Mouse (Mus musculus) layer of hippocampus, adult 18-20 months (tissue): ENCODE measurements at regions not wholly inside any gene's neighbourhood (a gene's known extent, or its start where the extent isn't known, plus 50 kb on each side); places are given as distances from the start of the nearest gene placed in this dataset.
"Not testable (repeated sequence)": the region's sequence is repeated elsewhere in the genome, so short reads cannot be mapped to it uniquely, and the experiment has no call there.

Source experiments
- DNase-seq, 2 experiments: peaks; one replicate each; pipeline ENCODE4 v3.0.0; 2022; ENCODE audit warnings: low spot score in 2 of 2

DNA sequence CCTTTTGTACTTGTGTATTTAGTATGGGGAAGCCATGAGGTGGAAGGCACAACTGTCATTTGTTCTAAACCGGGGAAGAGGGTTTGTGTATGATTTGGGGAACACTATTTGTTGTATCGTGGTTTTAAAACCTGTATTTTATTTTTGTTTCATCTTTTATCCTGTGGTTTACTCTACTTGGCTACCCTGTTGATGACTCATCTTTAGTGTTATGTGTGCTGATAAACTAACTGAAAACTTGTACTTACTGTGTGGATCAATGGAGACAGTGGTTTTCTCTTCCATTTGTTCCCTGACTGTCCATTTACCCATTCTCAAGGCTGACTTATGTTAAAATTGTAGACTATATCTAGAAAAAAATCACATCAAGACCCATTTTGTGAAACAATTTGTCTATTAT is 512.8 kb downstream of the Serpinb8 start:
- DNase-seq = no peak

DNA sequence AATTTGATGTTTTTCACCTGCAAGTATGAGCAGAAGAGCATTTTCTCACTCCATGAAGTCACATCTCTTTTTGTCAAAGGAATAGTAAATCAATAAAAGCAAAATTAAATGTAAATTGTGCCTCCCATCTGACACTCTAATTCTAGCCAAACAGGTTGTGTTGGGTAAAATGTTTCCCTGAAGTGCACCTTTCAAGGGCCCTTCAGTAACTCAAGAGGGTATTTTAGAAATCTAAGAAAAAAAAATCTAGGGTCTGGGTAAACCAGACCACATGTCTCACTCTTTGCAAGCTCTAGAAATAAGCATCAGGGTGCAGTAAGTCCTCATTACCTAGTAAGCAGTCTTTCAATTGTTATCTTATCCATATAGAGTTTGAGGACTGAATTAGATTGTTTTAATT is 521.2 kb downstream of the Serpinb8 start:
- DNase-seq = no peak

DNA sequence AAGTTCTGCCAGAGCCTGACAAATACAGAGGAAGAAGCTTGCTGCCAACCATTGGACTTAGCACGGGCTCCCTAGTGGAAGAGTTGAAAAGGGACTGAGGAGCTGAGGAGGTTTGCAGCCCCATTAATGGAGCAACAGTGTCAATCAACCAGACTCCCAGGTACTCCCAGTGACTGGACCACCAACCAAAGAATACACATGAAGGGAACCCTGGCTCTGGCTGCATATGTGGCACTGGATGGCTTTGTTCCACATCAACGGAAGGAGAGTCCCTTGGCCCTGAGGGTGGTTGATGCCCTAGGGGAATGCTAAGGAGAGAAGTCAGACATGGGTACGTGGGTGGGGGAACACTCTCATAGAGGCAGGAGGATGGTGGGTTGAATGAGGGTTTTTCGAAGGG is 537.6 kb downstream of the Serpinb8 start:
- no peak for DNase-seq

DNA sequence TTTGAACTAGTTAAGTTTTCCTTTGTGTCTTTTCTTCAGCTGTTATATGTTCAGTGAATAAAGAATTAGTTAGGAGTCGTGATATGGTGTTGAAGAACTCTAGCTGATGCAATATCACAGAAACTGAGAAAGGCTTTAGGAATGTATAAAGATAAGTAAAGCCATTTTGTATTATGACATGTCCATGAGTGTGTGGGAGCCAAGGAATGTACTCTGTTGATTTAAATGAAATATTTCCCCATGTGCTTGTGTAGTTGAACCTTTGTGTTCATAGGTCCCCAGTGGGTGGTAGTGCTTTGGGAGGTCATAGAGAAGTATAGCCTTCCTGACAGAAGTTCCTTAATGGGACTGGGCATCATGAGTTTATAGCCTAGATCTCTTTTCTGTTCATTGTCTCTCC is 542.2 kb downstream of the Serpinb8 start:
- no peak for DNase-seq

DNA sequence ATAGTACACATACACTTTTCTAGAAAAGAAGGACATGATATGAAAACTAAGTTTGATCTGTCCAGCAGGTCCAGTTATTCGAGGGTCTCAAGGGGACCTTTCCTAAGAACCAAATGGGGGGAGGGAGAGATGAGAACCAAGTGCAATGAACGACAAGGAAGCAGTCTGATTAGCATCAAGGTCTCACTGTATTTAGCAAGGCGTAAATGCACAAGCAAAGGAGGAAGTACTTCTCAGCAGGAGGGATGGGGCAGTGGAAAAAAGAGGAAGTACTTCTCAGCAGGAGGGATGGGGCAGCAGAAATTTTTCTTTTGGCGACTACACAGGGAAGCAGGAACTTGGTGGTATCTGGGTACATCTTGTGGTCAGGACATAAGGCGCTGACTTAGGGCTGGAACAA is 545.5 kb downstream of the Serpinb8 start:
- DNase-seq = not testable (repeated sequence)

DNA sequence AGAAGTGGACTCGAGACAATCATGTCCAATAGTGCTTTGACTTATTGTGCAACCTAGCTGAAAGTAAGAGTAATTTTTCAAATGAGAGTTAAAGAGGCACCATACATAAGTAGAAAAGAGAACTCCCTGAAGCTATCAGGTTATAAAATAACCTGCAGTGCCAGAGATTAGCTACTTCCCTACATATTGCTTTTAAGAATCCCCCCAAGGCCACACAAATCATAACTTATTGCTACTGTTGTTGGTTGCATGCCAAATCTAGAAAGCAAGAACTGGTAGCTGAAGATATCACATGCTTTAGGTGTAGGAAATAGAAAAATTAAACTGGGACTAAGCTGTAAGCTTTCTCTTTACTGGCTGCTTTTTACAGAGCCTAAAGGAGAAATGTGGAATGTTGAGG is 554.3 kb downstream of the Serpinb8 start:
- no peak for DNase-seq

DNA sequence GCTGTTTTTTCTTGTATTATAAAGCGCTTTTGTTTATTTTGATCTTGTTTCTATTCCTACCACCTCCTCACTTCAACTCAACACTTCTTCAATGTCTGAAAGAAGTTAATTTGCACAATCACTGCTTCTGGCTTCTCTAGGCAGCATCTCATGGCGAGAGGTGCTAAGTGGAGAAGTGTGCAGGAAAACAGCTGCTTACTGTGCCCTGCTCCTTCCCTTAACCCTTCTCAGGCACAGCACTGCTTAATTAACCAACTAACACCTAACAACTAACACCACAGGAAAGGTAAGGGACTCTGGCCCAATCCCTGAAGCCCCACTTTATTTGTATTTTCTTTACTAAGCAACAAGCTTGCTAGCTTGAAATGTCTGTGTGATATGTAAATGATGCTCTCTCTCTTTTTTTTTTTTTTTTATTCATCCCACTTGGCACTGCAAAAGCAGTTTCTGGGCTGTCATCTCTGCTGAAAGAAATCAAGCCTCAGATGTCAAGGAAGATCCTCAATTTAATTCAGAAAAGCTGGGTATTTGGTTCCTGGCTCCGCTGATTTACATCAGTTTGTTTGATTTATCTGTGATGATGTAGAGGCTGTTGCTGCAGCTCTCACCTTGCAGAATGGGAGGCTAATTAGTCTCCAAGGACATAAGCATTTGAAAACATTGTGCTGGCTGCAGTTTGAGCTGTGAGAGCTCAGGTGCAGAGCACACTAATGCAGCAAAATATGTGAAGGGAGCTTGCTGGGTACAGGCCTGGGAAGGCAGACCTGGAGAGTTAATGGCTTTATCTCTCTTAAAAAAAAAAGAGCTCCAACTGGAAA is 591.8 kb downstream of the Serpinb8 start:
- no peak for DNase-seq

DNA sequence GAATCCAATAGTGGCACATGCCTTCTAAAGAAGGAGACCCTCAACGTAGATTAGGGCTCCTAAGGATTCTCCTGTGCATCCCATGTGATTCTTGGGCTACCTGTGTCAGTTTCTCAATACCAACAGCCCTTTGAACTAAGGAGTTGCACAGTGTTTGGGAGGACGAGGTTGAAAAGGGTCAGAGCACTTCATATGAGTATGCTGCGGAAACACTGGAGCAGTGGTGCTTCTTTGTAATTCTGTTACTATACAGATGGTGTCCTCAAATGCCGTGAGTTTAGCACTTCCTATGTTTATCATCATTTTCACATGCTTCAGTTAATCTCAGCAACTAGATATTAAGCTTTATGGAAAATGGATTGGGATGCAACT is 592.3 kb downstream of the Serpinb8 start:
- no peak for DNase-seq

DNA sequence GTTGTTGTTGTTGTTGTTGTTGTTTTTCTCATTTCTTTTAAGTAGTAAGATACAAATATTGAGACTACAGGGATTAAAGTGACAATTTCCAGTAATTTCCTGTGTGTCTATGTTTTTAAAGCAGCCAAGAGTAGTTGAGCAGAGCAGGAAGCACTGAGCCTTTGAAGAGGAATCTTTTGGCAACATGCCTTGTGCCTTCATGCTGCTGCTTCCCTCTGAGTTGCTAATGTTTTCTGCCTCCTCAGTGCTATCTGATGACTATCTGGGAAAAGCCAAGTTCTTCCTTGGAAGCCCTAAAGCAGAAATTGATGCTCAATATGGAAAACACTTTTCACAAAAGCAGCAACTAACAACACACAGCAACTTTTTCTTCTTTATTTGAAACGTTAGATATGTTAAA is 634.2 kb downstream of the Serpinb8 start:
- no peak for DNase-seq

DNA sequence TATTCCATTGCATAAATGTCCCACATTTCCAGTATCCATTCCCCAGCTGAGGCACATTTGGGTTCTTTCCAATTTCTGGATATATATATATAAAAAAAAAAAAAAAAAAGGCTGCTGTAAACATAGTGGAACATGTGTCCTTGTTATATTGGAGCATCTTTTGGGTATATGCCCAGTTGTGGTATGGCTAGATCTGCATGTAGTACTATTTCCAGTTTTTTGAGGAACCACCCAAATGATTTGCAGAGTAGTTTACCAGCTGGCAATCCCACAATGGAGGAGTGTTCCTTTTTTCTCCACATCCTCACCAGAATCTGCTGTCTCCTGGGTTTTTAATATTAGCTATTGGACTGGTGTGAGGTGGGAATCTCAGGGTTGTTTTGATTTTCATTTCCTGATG is 650.3 kb downstream of the Serpinb8 start:
- no peak for DNase-seq

DNA sequence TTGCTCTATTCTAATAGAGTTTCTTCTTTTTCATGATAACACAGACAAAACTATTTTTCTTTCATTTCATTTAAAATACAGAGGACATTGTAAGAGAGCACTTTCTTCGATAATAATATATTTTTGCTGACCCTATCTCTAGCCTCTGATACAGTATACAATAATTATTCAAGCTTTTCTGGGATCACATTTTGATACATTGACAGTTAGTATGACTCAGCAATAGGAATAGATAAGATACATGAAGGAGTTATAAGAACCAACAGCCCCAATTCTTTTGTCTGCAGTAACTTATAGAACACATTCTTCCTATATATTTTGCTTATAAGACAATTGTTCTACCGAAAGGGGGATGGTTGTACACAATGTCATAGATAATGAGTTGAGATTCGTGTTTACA is 665.3 kb downstream of the Serpinb8 start:
- DNase-seq = no peak

DNA sequence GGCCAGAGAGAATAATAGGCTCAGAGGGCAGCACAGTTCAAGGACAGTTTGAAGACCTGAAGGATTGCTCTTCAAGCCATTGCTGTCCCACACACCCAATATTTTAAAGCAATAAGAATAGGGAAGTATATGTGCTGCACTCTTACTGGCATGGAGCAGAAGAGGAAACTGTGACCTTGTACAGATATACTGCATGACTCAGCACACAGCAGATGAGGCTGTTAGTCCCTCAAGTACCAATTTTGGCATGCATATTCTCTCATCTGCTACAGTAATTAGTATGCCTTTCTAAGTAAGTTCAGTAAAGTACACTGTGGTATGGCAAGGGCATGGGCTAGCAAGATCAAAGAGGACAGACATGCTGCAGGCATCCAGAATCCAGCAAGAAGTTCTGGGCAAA is 669.5 kb downstream of the Serpinb8 start:
- no peak for DNase-seq

DNA sequence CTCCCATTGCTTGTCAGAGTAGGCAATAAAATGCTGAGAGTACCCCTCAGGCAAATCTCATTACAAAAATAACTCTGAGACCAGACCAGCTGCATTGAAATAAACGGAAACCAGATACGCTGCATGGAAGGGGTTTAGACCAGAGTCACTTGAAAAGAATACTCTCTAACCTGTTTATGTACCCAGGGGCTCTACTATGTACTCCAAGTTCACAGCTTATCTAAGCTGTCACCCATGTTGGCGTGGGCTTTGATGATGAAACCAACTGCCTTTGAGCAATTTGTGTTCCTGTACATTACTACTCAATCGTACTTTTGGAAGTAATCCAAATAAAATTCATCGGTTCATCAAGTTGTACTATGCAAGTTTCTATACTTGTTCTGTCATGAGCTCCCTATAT is 692.3 kb downstream of the Serpinb8 start:
- DNase-seq = no peak

DNA sequence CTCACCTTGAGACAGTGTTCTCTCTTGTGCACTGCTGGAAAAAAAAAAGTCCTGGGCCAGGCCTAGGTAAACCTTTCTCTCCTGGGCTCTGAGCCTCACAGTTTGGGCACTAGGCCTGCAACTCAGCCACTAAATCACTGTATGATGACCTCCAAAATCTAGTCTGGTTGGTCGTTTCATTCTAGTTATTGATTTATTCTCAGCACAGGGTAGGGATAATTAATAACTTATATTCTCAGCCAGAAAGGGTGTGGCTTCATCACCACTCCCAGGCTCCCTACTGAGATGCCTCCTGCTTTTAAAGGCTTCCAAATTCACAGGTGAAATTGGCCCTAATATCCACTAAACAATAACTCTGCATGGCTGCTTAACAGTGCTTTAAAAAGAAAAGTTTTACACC is 696.8 kb downstream of the Serpinb8 start:
- no peak for DNase-seq
